Mouse (Mus musculus) CH12.LX (cell line): ENCODE measurements around the gene Pdcd11.

ENCODE experiments used
- BHLHE40 ChIP-seq: IDR thresholded peaks from 2 replicates; pipeline ENCODE4 v1.6.1; 2011; ENCODE audit warnings: mild to moderate bottlenecking, low read depth, low read length, improper control_type of control experiment
- CHD1 ChIP-seq: IDR thresholded peaks from 2 replicates; pipeline ENCODE4 v1.6.1; 2012; ENCODE audit warnings: low read depth, low read length, improper control_type of control experiment, inconsistent platforms
- CTCF ChIP-seq, 2 experiments: IDR thresholded peaks in 1 of 2; conservative IDR thresholded peaks in 1 of 2; 2 replicates each; pipeline ENCODE4 v1.5.1; 2011 to 2012; ENCODE audit warnings: low read depth in 2 of 2, low read length in 2 of 2, improper control_type of control experiment in 1 of 2, inconsistent platforms in 1 of 2, mild to moderate bottlenecking in 1 of 2, moderate library complexity in 1 of 2
- HCFC1 ChIP-seq: IDR thresholded peaks from 2 replicates; pipeline ENCODE4 v1.6.1; 2012; ENCODE audit warnings: low read depth, mild to moderate bottlenecking, inconsistent platforms, low read length, improper control_type of control experiment
- KAT2A ChIP-seq: IDR thresholded peaks from 2 replicates; pipeline ENCODE4 v1.6.1; 2012; ENCODE audit warnings: low read length, improper control_type of control experiment, inconsistent platforms; ENCODE audit not compliant: insufficient replicate concordance
- MAFK ChIP-seq: IDR thresholded peaks from 2 replicates; pipeline ENCODE4 v1.6.1; 2011; ENCODE audit warnings: low read length, improper control_type of control experiment; ENCODE audit not compliant: insufficient replicate concordance
- MAX ChIP-seq: IDR thresholded peaks from 2 replicates; pipeline ENCODE4 v1.6.1; 2011; ENCODE audit warnings: low read length, improper control_type of control experiment
- PAX5 ChIP-seq: IDR thresholded peaks from 2 replicates; pipeline ENCODE4 v1.6.1; 2012; ENCODE audit warnings: low read length, inconsistent platforms, mixed read lengths
- POLR2A ChIP-seq: IDR thresholded peaks from 2 replicates; pipeline ENCODE4 v1.6.1; 2011; ENCODE audit warnings: low read depth, mild to moderate bottlenecking, improper control_type of control experiment, low read length
- SMC3 ChIP-seq: IDR thresholded peaks from 2 replicates; pipeline ENCODE4 v1.6.1; 2011; ENCODE audit warnings: low read depth, low read length, improper control_type of control experiment
- ZC3H11A ChIP-seq: IDR thresholded peaks from 2 replicates; pipeline ENCODE4 v1.6.1; 2012; ENCODE audit warnings: low read depth, mild to moderate bottlenecking, inconsistent platforms, low read length, improper control_type of control experiment
- ZMIZ1 ChIP-seq: IDR thresholded peaks from 2 replicates; pipeline ENCODE4 v1.6.1; 2012; ENCODE audit warnings: low read depth, mild to moderate bottlenecking, inconsistent platforms, low read length, improper control_type of control experiment

DNA sequence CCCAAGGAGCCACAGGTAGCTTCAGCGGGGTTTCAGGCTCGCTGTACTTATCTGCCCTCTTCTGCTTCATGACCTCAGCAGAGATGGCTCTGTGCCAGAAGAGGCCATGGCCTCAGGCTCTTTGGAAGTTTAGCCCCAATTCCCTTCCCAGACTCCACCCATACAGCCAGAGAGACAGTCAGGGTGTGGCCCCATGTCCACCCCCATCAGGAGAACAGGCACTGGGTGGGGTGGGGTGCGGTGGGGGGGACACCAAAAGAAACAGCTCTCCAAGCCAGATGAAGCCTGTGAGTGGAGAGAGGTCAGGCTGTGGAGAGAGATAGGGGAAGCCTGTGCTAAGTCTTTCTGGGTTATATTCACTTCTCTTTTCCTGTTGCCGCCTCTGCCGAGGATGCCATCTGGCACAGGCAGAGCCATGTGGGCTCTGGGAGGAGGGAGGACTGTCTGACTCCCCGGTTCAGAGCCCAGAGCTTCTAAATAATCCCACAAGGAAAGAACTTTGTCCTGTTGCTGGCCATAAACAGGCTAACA lies 46.5 kb downstream of the Pdcd11 start:
- no peak for TF ChIP-seq CTCF (conservative IDR thresholded peaks at IDR 0.05 in 1 of 2, IDR thresholded peaks at IDR 0.05 in 1 of 2; ENCODE audit: low read depth in 2 of 2, low read length in 2 of 2)
- TF ChIP-seq MAX: peak; percentile 72
- no peak for TF ChIP-seq KAT2A
- TF ChIP-seq BHLHE40: no peak
- peak; percentile 58 for TF ChIP-seq POLR2A
- no peak; the same call in 1 of the 2 replicates for TF ChIP-seq ZMIZ1
- no peak for TF ChIP-seq ZC3H11A
- no peak for TF ChIP-seq PAX5
- TF ChIP-seq HCFC1: no peak
- no peak for TF ChIP-seq CHD1
- TF ChIP-seq SMC3: no peak
- no peak for TF ChIP-seq MAFK
